Comparison of ENCODE assay signal across 8 mouse cellular contexts in the genomic region with DNA sequence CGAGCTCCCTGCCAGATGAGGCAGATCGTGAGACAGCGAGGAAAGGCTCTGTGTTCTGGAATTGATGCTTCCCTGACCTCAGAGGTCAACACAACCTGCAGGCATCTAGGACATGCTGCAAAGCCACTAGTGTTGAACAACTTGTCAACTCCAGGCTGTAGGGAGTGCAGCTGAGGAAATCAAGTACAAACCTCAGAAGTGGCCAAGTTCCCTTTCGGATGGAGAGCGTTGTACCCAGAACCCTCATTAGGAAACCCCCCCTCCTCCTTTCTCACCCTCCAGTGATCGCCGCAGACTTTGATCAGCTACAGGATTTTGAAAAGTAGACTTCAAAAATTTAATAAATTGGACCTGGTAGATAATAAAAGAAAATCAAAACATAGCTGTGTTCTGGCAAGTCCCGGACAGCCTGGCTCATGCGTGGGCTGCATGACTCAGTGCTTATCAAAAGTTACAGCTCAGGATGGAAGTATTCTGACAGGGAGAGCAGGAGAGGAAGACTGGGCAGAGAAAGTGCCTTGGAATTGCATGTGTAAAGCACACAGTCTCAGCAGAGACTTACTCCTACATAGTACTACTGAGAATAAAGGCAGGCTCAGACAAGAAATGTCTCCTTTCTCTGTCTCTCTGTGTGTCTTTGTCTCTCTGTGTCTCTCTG.
DNase-seq lines count a peak whose midpoint lies in the region.

No protein-coding gene starts in this region.

- no peaks in the 10 kb centered on the region for H3K27me3 ChIP-seq in splenic B cell, adult 2 months (ENCODE audit: control insufficient read depth, insufficient read depth, low read length, poor library complexity, severe bottlenecking)

- H3K36me3 ChIP-seq in splenic B cell, adult 2 months (ENCODE audit: control insufficient read depth, insufficient read depth, low read length, poor library complexity, severe bottlenecking) = no peaks in the 10 kb centered on the region

- peak; percentile 48 for DNase-seq in adrenal gland, adult 2 months
- DNase-seq in adrenal gland, postnatal 4 days (ENCODE audit: low spot score in 2 of 2) = no peak
- peak; percentile 32 for DNase-seq in ovary, adult 18-20 months (ENCODE audit: low spot score)
- DNase-seq in ovary, postnatal 10 days (ENCODE audit: low spot score) = no peak
- DNase-seq in heart, adult 9 months (ENCODE audit: low spot score in 2 of 2) = peak; percentile 16 to 18
- peak; percentile 35 for DNase-seq in splenic B cell, adult 2 months (ENCODE audit: low read depth, low spot score)
- no peak for DNase-seq in thymus, postnatal 0 days (ENCODE audit: low spot score)
- no peak for DNase-seq in thymus, postnatal 14 days

Comparison
In these comparisons a context has a peak if more than half of its experiments do, and no peak if none do; other contexts are left out.
1. DNase-seq: peak in adrenal gland, adult 2 months (single experiment), ovary, adult 18-20 months (single experiment), heart, adult 9 months (2 of 2) and splenic B cell, adult 2 months (single experiment); none in adrenal gland, postnatal 4 days (0 of 2), ovary, postnatal 10 days (single experiment), thymus, postnatal 0 days (single experiment) and thymus, postnatal 14 days (single experiment).